8 mouse cellular contexts compared by ENCODE assay signal in genomic region chr15:91012793-91013580, GRCm38 (mm10). TPM values are rescaled to one million over a fixed set of nuclear protein-coding genes. Genes with fewer than 3 reads are reported as not detected.
DNase-seq lines count a peak whose midpoint lies in the region; ATAC-seq and TF ChIP-seq lines count a peak whose summit lies in the region.

No protein-coding gene starts in this region.

- ATAC-seq in forebrain, postnatal 0 days: no peak
- no peak for ATAC-seq in forebrain, embryonic 13.5 days
- peak; percentile 47; the same call in 1 of the 2 replicates for ATAC-seq in kidney, embryonic 15.5 days (replicated peaks; ENCODE audit: low FRiP score)
- peak; percentile 75 for ATAC-seq in midbrain, embryonic 16.5 days

- peaks cover 83% of the 10 kb centered on the region for H3K4me1 ChIP-seq in forebrain, embryonic 10.5 days
- peaks cover 23% of the 10 kb centered on the region for H3K4me1 ChIP-seq in forebrain, postnatal 0 days (ENCODE audit: insufficient read depth)
- peaks cover 80% of the 10 kb centered on the region for H3K4me1 ChIP-seq in forebrain, embryonic 13.5 days
- H3K4me1 ChIP-seq in kidney, embryonic 15.5 days: no peaks in the 10 kb centered on the region; the same call in 1 of the 2 replicates
- peaks cover 52% of the 10 kb centered on the region for H3K4me1 ChIP-seq in midbrain, embryonic 16.5 days (ENCODE audit: control insufficient read depth, insufficient read depth, low read length)
- no peaks in the 10 kb centered on the region; the same call in 1 of the 2 replicates for H3K4me1 ChIP-seq in cerebellum, adult 2 months (ENCODE audit: control insufficient read depth, insufficient read depth, low read length)

- DNase-seq in forebrain, embryonic 10.5 days (ENCODE audit: extremely low spot score, low spot score): no peak
- DNase-seq in forebrain, postnatal 0 days: no peak
- DNase-seq in T-cell, adult 2 months (ENCODE audit: low spot score): no peak
- no peak for DNase-seq in right cerebral cortex, postnatal 4 days
- no peak for DNase-seq in cerebellum, adult 2 months

- peak overlapping the region; percentile 13; the same call in 1 of the 2 replicates for H3K4me3 ChIP-seq in forebrain, embryonic 10.5 days
- H3K4me3 ChIP-seq in forebrain, postnatal 0 days (ENCODE audit: low read depth, low read length): no peak overlapping the region
- no peak overlapping the region for H3K4me3 ChIP-seq in forebrain, embryonic 13.5 days
- H3K4me3 ChIP-seq in kidney, embryonic 15.5 days (replicated peaks): no peak overlapping the region
- H3K4me3 ChIP-seq in midbrain, embryonic 16.5 days (ENCODE audit: low read depth, low read length): no peak overlapping the region
- H3K4me3 ChIP-seq in cerebellum, adult 2 months (replicated peaks; ENCODE audit: insufficient read depth, low read depth, low read length): no peak overlapping the region

- no peak for TF ChIP-seq POLR2A in cerebellum, adult 2 months (IDR thresholded peaks at IDR 0.05; ENCODE audit: borderline replicate concordance, insufficient read depth, low read length)

- H3K4me2 ChIP-seq in forebrain, postnatal 0 days (ENCODE audit: low read depth): no peak overlapping the region
- H3K4me2 ChIP-seq in forebrain, embryonic 13.5 days: peak overlapping the region; percentile 41
- H3K4me2 ChIP-seq in kidney, embryonic 15.5 days: peak overlapping the region; percentile 27
- peak overlapping the region; percentile 15 for H3K4me2 ChIP-seq in midbrain, embryonic 16.5 days (ENCODE audit: low read length)

- H3K9me3 ChIP-seq in forebrain, embryonic 10.5 days: no peaks in the 10 kb centered on the region
- H3K9me3 ChIP-seq in forebrain, postnatal 0 days (ENCODE audit: low read length): no peaks in the 10 kb centered on the region
- H3K9me3 ChIP-seq in forebrain, embryonic 13.5 days (replicated peaks): no peaks in the 10 kb centered on the region
- no peaks in the 10 kb centered on the region for H3K9me3 ChIP-seq in kidney, embryonic 15.5 days (replicated peaks)
- no peaks in the 10 kb centered on the region for H3K9me3 ChIP-seq in midbrain, embryonic 16.5 days (replicated peaks; ENCODE audit: control insufficient read depth, low read length, poor library complexity, severe bottlenecking)

- H3K27ac ChIP-seq in forebrain, embryonic 10.5 days: peak overlapping the region; percentile 79
- no peak overlapping the region for H3K27ac ChIP-seq in forebrain, postnatal 0 days (ENCODE audit: low read depth, low read length)
- H3K27ac ChIP-seq in forebrain, embryonic 13.5 days: peak overlapping the region; percentile 86
- H3K27ac ChIP-seq in kidney, embryonic 15.5 days: peak overlapping the region; percentile 71
- H3K27ac ChIP-seq in midbrain, embryonic 16.5 days (ENCODE audit: low read length): peak overlapping the region; percentile 75
- no peak overlapping the region for H3K27ac ChIP-seq in cerebellum, adult 2 months (ENCODE audit: insufficient read depth, low read length)

- no peaks in the 10 kb centered on the region for H3K27me3 ChIP-seq in forebrain, embryonic 10.5 days (ENCODE audit: poor library complexity, severe bottlenecking)
- H3K27me3 ChIP-seq in forebrain, postnatal 0 days (ENCODE audit: insufficient read depth, low read length): no peaks in the 10 kb centered on the region
- H3K27me3 ChIP-seq in forebrain, embryonic 13.5 days: no peaks in the 10 kb centered on the region
- no peaks in the 10 kb centered on the region for H3K27me3 ChIP-seq in kidney, embryonic 15.5 days
- H3K27me3 ChIP-seq in midbrain, embryonic 16.5 days (ENCODE audit: control insufficient read depth, insufficient read depth, low read depth, low read length): no peaks in the 10 kb centered on the region
- H3K27me3 ChIP-seq in cerebellum, adult 2 months (ENCODE audit: control insufficient read depth, insufficient read depth, low read length): no peaks in the 10 kb centered on the region

- WGBS in forebrain, embryonic 10.5 days: 8% methylated on average over 6 of the region's 6 CpGs
- 6% methylated on average over 6 of the region's 6 CpGs for WGBS in forebrain, postnatal 0 days
- WGBS in forebrain, embryonic 13.5 days: 3% methylated on average over 6 of the region's 6 CpGs
- WGBS in kidney, embryonic 15.5 days: 28% methylated on average over 6 of the region's 6 CpGs
- WGBS in midbrain, embryonic 16.5 days: 5% methylated on average over 6 of the region's 6 CpGs
- WGBS in cerebellum, adult 2 months: 23% methylated on average over 6 of the region's 6 CpGs

- H3K9ac ChIP-seq in forebrain, postnatal 0 days: no peak overlapping the region
- H3K9ac ChIP-seq in forebrain, embryonic 13.5 days: 0 out of 2 replicates have a peak overlapping the region, but pooled peaks have one; percentile 26
- H3K9ac ChIP-seq in kidney, embryonic 15.5 days: no peak overlapping the region
- no peak overlapping the region for H3K9ac ChIP-seq in midbrain, embryonic 16.5 days (ENCODE audit: low read depth, low read length)

- peaks cover 4% of the 10 kb centered on the region; the same call in 1 of the 2 replicates for H3K36me3 ChIP-seq in forebrain, embryonic 10.5 days (replicated peaks)
- no peaks in the 10 kb centered on the region for H3K36me3 ChIP-seq in forebrain, postnatal 0 days (ENCODE audit: insufficient read depth)
- no peaks in the 10 kb centered on the region for H3K36me3 ChIP-seq in forebrain, embryonic 13.5 days (ENCODE audit: poor library complexity, severe bottlenecking)
- H3K36me3 ChIP-seq in kidney, embryonic 15.5 days: no peaks in the 10 kb centered on the region
- no peaks in the 10 kb centered on the region for H3K36me3 ChIP-seq in midbrain, embryonic 16.5 days (ENCODE audit: control insufficient read depth, insufficient read depth, low read length)

- TF ChIP-seq CTCF in forebrain, postnatal 0 days (IDR thresholded peaks at IDR 0.05; ENCODE audit: low read depth): no peak
- no peak for TF ChIP-seq CTCF in cerebellum, adult 2 months (IDR thresholded peaks at IDR 0.05; ENCODE audit: borderline replicate concordance, insufficient read depth, low read depth, low read length)

RNA-seq across cellular contexts. Expression of gene Kif21a, which starts 36.8 kb away (rescaled TPM):
- polyA plus RNA-seq in forebrain, embryonic 10.5 days (2016; fragmentation: Nextera tagmentation; extraction: Ambion mirVana): 26.7 and 26.8 TPM in 2 replicates
- 44.8 and 56.8 TPM in 2 replicates for total RNA-seq in forebrain, postnatal 0 days (2014; rRNA removed)
- 15.8 and 24.5 TPM in 2 replicates for polyA plus RNA-seq in forebrain, postnatal 0 days (2015; fragmentation: Nextera tagmentation; extraction: Ambion mirVana)
- polyA plus RNA-seq in forebrain, embryonic 13.5 days (2015; fragmentation: Nextera tagmentation; extraction: Ambion mirVana): 54.9 and 56.4 TPM in 2 replicates
- 7.4 and 8.2 TPM in 2 replicates for polyA plus RNA-seq in kidney, embryonic 15.5 days (2015; fragmentation: Nextera tagmentation; extraction: Ambion mirVana)
- polyA plus RNA-seq in midbrain, embryonic 16.5 days (2015; fragmentation: Nextera tagmentation; extraction: Ambion mirVana): 44.7 and 54.7 TPM in 2 replicates
- 81.0 and 82.4 TPM in 2 replicates for polyA plus RNA-seq in cerebellum, adult 2 months (2012; rRNA removed)

Comparison
In these comparisons a context has a peak if more than half of its experiments do, and no peak if none do; other contexts are left out.
1. H3K27ac ChIP-seq: peak in forebrain, embryonic 10.5 days (single experiment), forebrain, embryonic 13.5 days (single experiment), kidney, embryonic 15.5 days (single experiment) and midbrain, embryonic 16.5 days (single experiment); none in forebrain, postnatal 0 days (single experiment) and cerebellum, adult 2 months (single experiment).
2. ATAC-seq: peak in kidney, embryonic 15.5 days (single experiment) and midbrain, embryonic 16.5 days (single experiment); none in forebrain, postnatal 0 days (single experiment) and forebrain, embryonic 13.5 days (single experiment).